Mouse (Mus musculus) cortical plate, adult 2 months (tissue): ENCODE results near the gene Ptprm. TPM values are rescaled to one million over a fixed set of nuclear protein-coding genes. Genes with fewer than 3 reads are reported as not detected.

Source experiments
- H3K27ac ChIP-seq: fragments of 200-500 bp; 2 replicates; pipeline ENCODE4 v1.5.1; 2012; ENCODE audit warnings: low read length, control low read depth, inconsistent platforms; ENCODE audit not compliant: insufficient read depth
- H3K4me1 ChIP-seq: fragments of 200-500 bp; 2 replicates; pipeline ENCODE4 v1.6.1; 2011; ENCODE audit warnings: low read length; ENCODE audit not compliant: control insufficient read depth, insufficient read depth
- H3K4me3 ChIP-seq: fragments of 200-500 bp; 2 replicates; pipeline ENCODE4 v1.5.1; 2011; ENCODE audit warnings: mild to moderate bottlenecking, low read length, control low read depth; ENCODE audit not compliant: insufficient read depth
- CTCF ChIP-seq: fragments of 200-500 bp; IDR thresholded peaks from 2 replicates; pipeline ENCODE4 v1.5.1; 2011; ENCODE audit warnings: mild to moderate bottlenecking, control low read depth, low read length; ENCODE audit not compliant: insufficient read depth; ENCODE audit errors: extremely low read depth
- POLR2A ChIP-seq: fragments of 200-500 bp; IDR thresholded peaks from 2 replicates; pipeline ENCODE4 v1.6.1; 2011; ENCODE audit warnings: mild to moderate bottlenecking, low read length, control low read depth; ENCODE audit not compliant: insufficient read depth; ENCODE audit errors: extremely low read depth
- polyA plus RNA-seq: library from polyadenylated mRNA; depleted of rRNA; stranded (reverse); fragments of >200 nt; gene quantifications from 2 replicates; pipeline ENCODE4 v1.2.3, GENCODE M21; 2012

The Ptprm gene
- polyA plus RNA-seq, 1 experiment: 21.8 TPM

DNA sequence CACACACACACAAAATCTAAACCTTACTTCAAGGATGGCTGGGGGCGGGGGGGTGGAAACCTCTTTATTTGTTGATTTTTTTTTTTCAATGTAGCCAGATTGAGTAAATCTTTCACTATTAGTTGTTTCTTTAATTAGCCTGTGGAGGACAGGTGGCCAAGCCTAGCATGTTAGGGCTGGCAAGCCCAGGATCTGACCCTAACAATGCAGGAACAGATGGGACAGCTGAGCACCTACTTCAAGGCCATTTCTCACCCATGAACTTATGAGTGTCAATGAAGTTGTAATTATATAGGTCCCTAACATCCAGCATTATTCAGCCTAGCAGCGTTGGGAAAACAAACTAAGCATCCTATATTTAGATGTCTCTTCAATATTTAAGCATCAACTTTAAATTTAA is 248.1 kb downstream of the Ptprm start:
- no peak overlapping the region for H3K4me3 ChIP-seq
- no peaks in the 10 kb centered on the region for H3K4me1 ChIP-seq
- TF ChIP-seq CTCF: no peak
- TF ChIP-seq POLR2A: no peak

DNA sequence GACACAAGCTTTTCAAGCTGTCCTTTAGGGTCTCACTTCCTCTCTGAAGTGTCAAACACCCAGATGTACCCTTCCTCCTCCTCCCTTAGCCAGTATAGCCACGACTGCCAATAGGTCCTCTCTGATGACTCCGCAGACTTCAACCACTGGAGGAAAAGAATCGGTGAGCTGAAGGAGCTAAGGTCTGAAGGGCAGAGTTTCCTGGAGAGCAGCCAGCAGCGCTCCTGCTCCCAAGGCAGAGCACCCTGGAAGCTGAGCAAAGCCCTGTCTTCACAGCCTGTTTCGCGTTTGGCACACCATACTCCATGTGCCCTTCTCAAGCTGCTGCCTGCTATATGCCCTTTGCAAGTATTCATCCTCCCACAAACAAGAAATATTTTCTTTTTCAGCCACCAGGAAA is 252.2 kb downstream of the Ptprm start:
- Histone ChIP-seq H3K4me1 (no peaks in the 10 kb centered on the region), H3K27ac (no peak overlapping the region), H3K4me3 (no peak overlapping the region)
- no peak for TF ChIP-seq CTCF
- no peak for TF ChIP-seq POLR2A

More for the DNA sequence above, 248.1 kb downstream of the Ptprm start:
- H3K27ac ChIP-seq: no peak overlapping the region

DNA sequence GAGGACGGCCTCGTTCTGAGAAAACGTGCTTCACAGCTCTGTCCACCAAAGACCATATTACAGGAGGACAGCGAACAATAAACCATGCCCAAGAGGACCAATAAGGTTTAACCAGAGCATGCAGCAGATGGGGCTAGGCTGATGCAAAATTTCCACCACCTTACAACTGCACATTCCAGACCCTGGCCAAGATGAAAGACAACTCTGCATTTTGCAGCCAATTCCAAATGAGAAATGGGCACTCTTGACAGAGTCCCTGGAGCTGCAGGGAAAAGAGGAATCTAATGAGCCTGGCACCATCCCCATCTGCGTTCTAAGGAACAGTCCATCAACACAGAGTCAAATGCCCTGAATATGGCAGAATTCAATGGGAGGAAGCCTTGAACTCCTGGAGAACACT is 263.3 kb downstream of the Ptprm start:
- no peak overlapping the region for H3K4me3 ChIP-seq
- peaks cover 4% of the 10 kb centered on the region; the same call in 1 of the 2 replicates for H3K4me1 ChIP-seq
- TF ChIP-seq POLR2A: no peak
- TF ChIP-seq CTCF: no peak
- H3K27ac ChIP-seq: no peak overlapping the region

DNA sequence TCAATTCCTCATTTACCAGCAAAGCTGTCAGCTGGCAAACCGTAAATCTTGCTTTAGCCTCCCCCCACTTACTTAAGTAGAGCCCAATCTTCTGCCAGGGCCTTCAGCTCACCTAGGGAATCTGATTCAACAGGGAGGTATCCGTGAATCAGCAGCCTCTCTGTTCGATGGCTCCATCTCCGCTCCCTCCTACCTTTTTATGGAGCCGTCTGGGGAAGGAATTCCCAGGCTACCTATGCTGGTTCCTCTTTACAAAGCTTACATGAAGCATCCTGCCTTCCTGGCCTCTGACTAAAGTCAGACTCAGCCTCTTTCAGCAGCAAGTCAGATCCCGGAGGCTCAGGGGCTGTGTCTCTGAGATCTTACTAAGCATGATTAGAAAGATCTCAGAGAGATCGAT is 264.1 kb downstream of the Ptprm start:
- no peak overlapping the region for H3K4me3 ChIP-seq
- TF ChIP-seq CTCF (no peak), POLR2A (no peak)
- peaks cover 4% of the 10 kb centered on the region; the same call in 1 of the 2 replicates for H3K4me1 ChIP-seq
- H3K27ac ChIP-seq: no peak overlapping the region

DNA sequence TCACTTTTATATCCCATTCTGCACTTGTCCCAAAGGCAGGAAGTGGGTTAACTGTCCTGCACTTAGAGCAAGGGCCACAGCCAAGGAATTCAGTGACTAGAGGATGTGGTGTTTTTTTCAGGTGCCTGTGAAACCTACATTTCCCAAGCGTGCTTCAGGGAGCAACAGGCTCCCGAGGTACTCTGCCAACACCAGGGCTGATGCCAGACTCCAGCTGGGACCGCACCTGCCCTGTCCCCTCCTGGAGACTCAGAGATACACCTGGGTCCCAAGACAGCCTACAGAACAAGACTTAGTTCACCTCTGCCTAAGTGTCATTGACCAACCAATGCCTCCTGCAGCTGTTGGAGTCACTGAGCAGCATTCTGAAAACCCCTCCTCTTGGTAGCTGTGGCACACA is 264.6 kb downstream of the Ptprm start:
- no peak overlapping the region for H3K27ac ChIP-seq
- TF ChIP-seq POLR2A (no peak), CTCF (no peak)
- H3K4me1 ChIP-seq: peaks cover 4% of the 10 kb centered on the region; the same call in 1 of the 2 replicates
- no peak overlapping the region for H3K4me3 ChIP-seq

DNA sequence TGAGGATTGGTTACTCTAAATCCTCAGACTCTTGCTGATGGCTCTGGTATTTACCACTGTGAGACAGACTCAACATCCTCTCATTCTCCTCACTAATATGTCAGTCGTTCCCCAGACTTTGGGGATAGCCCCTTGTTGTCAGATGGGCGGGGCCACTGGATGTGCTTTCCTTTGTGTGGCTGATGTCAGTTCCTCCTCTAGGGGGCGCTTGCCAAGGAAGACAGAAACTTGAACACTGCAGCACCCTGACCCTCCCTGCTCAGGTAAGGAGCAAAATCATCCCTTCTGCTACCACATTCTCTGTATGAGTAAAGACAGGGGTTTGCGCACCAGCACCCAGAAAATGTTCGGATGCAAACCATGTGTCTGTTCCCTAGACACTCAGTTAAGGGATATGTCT is 266.7 kb downstream of the Ptprm start:
- no peak overlapping the region for H3K27ac ChIP-seq
- H3K4me3 ChIP-seq: no peak overlapping the region
- H3K4me1 ChIP-seq: peaks cover 4% of the 10 kb centered on the region; the same call in 1 of the 2 replicates
- no peak for TF ChIP-seq CTCF
- no peak for TF ChIP-seq POLR2A

DNA sequence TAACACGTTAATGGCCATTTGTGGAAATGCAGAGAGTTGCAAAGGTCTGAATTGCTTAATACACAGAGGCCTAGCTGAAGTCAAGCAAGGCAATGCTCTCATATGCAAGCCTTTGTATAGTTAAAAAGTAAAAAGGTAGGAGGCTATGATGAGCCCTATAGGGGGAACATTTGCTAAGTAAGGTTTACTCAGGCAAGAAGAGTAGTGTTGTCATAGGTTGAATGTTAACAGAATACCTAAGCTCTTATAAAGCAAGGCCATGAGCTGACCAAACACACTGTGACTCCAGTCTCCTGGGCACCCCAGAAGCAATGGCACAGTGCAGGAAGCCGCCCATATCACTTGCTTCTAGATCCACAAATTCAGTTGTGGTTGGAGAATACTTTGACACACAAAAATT is 267.4 kb downstream of the Ptprm start:
- Histone ChIP-seq H3K4me3 (no peak overlapping the region), H3K27ac (no peak overlapping the region), H3K4me1 (peaks cover 4% of the 10 kb centered on the region; the same call in 1 of the 2 replicates)
- no peak for TF ChIP-seq CTCF
- TF ChIP-seq POLR2A: no peak

DNA sequence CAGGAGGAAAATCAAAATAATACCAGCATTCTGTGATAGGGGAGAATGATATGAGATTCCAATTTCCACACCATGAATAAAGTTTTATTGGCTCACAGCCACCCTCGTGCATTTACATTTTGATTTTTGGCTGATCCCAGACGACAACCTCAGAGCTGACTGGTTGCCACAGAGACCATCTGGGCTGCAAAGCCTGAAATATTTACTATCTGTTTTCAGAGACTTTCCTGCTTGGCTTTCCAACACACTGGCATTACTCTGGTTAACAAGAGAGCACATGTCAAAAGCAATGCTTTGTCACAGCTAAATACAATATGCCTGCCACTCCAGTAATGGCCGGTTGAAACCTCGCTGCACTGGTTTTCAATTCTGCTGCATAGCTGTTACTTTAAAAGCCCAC is 269.8 kb downstream of the Ptprm start:
- Histone ChIP-seq H3K4me1 (no peaks in the 10 kb centered on the region), H3K4me3 (no peak overlapping the region), H3K27ac (no peak overlapping the region)
- TF ChIP-seq POLR2A (no peak), CTCF (no peak)

DNA sequence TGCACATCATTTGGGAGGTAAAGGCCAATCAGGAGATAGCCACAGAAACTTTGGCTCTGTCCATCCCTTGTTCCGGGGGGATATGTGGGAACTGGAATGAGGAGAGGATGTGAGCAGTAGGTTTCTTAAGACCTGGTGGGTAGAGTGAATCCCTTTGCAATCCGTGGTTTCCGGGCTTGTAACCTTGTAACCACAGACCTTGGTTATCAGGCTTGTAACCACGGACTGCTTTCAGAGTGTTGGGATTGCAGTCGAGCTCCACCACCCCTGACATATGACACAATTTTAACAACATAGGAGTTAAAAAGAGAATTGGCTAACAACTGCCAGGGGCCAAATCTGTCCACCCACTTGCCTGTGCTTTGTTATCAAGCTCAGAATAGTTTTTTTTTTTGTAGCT is 270.2 kb downstream of the Ptprm start:
- Histone ChIP-seq H3K4me1 (no peaks in the 10 kb centered on the region), H3K4me3 (no peak overlapping the region), H3K27ac (no peak overlapping the region)
- TF ChIP-seq POLR2A: no peak
- TF ChIP-seq CTCF: no peak

DNA sequence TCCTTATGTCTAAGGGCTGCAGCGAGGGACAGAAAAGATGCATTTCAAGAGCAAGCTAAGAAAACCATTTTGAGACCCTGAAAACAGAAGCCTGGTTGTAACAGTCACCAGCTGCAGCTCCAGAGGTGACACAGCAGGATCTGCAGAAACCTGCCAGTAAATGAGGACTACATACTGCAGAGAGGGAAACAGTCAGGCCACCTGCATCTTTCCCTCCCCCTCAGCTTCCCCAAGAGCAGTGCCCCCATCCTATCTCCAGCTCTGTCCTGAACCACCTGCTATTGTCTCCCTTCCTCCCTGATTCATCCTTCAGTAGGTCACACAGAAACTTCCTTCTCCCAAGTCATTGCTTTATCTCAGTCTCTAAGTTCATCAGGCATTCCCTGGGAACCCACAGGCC is 274.7 kb downstream of the Ptprm start:
- no peaks in the 10 kb centered on the region for H3K4me1 ChIP-seq
- TF ChIP-seq CTCF: no peak
- no peak for TF ChIP-seq POLR2A

More for the DNA sequence above, 274.7 kb downstream of the Ptprm start:
- no peak overlapping the region for H3K27ac ChIP-seq
- H3K4me3 ChIP-seq: no peak overlapping the region
